Mouse (Mus musculus): ENCODE measurements at regions not wholly inside any gene's neighbourhood (a gene's known extent, or its start where the extent isn't known, plus 50 kb on each side); places are given as distances from the start of the nearest gene placed in this dataset.
A peak's percentile ranks its signal among the peaks of the same experiment; 100 is the strongest.

DNA sequence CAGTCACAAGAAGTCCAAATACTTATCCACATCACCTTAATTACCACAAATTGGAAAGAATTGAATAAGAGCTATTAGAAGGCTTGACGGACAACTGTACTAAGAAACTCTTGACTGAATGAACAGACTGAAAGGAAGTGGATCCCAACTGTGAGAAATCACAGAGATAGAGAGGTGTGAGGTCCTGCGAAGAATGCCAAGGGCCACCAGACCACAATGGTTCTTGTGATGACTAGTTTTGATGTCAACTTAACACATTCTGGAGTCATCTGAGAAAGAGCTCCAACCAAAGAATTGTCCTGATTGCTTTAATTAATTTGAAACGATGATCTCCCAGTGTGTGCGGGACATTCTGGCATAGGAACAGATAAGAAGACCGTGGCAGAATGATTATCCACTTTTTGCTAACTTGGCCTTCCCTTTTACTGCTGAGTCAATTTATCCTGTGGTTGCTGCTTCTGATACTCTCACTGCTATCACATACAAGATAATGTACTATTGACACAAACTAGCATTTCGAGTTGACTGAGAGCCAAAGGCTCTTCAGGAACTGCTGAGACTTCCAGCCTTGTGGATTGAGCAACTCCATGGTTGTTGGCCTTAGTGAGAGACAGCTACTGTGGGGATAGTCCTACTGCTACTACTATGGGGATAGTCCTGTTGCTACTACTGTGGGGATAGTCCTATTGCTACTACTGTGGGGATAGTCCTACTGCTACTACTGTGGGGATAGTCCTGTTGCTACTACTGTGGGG lies 268.5 kb downstream of the Olfr1505 start:
- DNase-seq = no peak
- intact Hi-C loops (cut with DNase I) = no loop called here

- intact Hi-C loops (cut with DNase I) = no loop called here
Measured at GRCm38 (mm10) chr19:14191820-14192219, 278.5 kb downstream of the Olfr1505 start.

GRCm38 (mm10) chr19:14197864-14198263 lies 284.5 kb downstream of the Olfr1505 start:
- DNase-seq = no peak
- intact Hi-C loops (cut with DNase I) = no loop called here

More at GRCm38 (mm10) chr19:14191820-14192219, 278.5 kb downstream of the Olfr1505 start:
- DNase-seq = no peak

- intact Hi-C loops (cut with DNase I) = loop anchor here (5.0 kb wide), 2 partner anchors 78 to 93 kb away; no protein-coding TSS in a partner anchor
- DNase-seq = no peak
Measured at GRCm38 (mm10) chr19:14220507-14220909, 307.2 kb downstream of the Olfr1505 start.

GRCm38 (mm10) chr19:14225061-14225696 lies 311.8 kb downstream of the Olfr1505 start:
- DNase-seq = peak in 1 of 2 experiments; percentile 42
- intact Hi-C loops (cut with DNase I) = loop anchor here (2.0 kb wide), 1 partner anchor 16 kb away; no protein-coding TSS in a partner anchor

GRCm38 (mm10) chr19:14225787-14226186 lies 312.5 kb downstream of the Olfr1505 start:
- peak in 1 of 2 experiments; percentile 17 for DNase-seq
- intact Hi-C loops (cut with DNase I) = loop anchor here (2.0 kb wide), 1 partner anchor 15 kb away; no protein-coding TSS in a partner anchor

DNA sequence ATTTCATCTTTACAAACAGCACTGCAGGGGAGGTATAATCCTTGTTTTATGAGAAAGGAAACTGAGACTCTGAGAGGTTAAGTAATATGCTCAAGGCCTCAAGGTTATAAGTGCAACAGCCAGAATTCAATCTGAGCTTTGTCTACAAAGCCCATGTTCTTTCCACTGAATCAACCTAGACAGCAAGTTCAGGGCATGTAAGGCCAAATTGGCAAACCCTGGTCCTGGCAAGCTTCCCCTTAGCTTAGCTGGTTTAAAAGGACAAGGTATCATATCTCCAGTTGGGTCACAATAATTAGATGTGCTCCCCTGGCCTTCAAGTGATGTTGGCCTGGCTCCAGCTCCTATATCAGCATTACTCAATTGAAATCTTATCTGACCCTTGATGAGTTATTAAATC lies 313.2 kb downstream of the Olfr1505 start:
- peak; percentile 65 to 75 for DNase-seq
- intact Hi-C loops (cut with DNase I) = no loop called here

DNA sequence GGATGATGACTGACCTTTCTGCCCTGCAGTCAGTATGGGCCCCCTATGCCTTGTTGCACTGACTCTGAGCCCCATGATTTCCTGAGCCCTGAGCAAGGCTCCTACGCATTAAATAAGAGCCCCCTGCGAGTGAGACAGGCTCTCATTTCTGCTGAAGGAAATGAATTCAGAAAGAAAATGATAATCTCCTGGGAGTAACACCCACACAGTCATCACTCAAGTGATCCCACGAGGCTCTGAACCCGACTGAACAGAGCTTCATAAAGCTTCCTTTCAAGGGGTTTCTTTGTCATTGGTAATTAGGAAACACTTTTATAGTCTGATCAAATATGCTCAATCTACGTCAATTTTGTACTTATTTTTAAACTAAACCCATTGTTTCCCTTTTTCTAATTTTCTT lies 330.2 kb downstream of the Olfr1505 start:
- DNase-seq = no peak
- intact Hi-C loops (cut with DNase I) = no loop called here

DNA sequence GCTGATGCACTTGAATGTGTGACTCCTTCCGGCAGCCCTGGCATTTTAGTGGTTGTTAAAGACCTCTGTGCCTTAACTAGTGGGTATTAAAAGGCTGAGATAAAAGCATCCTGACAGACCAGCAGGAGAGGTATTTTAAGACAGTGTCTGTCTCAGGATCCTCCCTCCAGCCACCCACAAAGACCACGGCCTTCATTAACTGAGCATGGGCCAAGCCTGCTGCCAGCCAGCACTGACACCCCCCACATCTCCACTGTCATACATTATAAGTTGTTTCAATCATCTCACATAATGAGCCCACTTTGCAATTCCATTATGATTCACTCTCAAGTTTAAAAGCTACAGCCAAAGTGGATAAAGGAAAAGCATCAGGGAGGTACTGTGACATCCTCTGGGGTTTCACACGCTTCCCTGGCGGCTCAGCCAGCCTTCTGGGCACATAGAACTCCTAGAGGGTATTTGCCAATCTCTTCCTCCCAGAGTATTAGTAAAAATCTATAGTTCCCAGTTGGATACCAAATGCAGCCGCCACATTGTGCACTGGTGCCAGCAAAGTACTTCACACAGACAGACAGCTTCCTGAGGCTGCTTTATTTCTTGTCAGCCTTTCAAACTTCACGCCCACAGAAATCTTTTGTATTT lies 333.8 kb downstream of the Olfr1505 start:
- intact Hi-C loops (cut with DNase I) = no loop called here
- DNase-seq = no peak

- intact Hi-C loops (cut with DNase I) = no loop called here
- DNase-seq = no peak
Measured at GRCm38 (mm10) chr19:14247979-14248378, 334.6 kb downstream of the Olfr1505 start.

- DNase-seq = no peak
Measured at GRCm38 (mm10) chr19:14258621-14259051, 339.2 kb downstream of the Tle4 start.

GRCm38 (mm10) chr19:14259223-14259622 lies 338.6 kb downstream of the Tle4 start:
- intact Hi-C loops (cut with DNase I) = no loop called here
- no peak for DNase-seq

More at GRCm38 (mm10) chr19:14258621-14259051, 339.2 kb downstream of the Tle4 start:
- intact Hi-C loops (cut with DNase I) = no loop called here

DNA sequence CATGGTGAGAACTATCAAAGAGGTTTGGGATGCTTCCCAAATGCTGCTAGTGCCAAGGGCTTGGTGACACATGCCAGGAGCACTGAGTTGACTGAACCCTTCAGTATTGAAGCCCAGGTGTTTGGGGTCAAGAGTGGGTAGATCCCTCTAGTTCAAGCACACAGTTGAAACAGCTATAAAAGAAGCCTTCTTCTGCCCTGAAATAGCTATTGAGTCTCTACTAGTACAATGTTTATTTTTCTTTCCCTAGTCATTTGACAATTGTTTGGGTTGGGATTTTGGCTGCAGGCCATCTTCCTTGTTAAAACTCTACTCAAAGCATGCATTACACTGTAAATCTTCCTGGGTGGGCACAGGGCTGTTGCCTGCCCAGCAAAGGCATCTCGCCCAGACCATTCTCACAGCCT lies 308.5 kb downstream of the Tle4 start:
- no peak for DNase-seq
- intact Hi-C loops (cut with DNase I) = no loop called here

DNA sequence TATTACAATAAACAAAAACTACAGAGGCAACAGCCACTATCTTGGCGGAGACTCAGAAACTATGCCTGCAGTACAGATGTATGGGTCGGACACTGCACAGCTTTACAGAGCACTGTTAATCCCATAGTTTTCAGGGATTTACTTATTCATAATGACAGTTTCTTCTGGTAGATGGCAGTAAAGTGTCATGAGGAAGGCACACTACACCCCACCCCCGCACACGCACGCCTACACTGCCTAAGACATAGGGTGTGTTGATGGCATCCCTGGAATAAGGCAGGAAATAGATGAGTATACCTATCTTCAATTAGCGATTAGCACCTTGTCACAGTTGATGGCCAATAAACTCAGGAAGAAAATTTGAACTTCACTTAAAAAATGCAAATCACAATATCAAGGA lies 306.9 kb downstream of the Tle4 start:
- intact Hi-C loops (cut with DNase I) = no loop called here
- DNase-seq = no peak

- intact Hi-C loops (cut with DNase I) = no loop called here
- no peak for DNase-seq
Measured at GRCm38 (mm10) chr19:14293172-14293571, 304.7 kb downstream of the Tle4 start.

DNA sequence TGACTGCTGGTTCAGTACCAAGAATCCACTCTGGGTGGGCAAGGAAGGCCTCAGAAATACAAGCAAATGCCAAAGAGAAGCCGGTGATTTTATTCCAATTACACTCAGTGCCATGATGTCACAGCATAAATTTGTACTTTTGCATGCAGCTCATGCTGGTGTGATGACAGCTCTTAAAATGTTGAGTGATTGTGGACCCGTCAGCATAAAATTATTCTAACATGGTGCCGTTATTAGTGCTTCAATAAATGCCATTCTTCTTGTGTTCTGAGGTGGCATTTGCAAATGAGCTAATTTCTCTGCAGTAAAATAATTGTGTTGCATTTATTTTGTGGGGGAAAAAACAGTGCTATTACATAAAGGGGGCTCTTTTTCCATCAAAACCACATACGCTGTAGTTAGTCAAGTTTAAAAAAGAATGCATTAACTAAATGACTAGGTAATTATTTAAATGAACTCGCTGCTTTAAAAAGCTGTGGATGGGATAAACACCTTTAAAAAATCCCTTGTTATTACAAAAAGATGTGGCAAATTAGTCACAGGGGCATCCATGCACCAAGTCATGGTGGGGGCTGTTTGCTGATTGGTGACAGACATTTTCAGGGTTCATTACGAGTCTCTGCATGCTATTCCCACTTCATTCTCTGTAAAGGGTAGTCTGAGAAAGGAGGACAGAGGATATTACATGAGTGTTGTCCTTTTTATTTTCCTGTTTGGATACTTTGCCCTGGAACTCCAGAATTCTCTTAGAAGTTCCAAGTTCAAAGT lies 296.5 kb downstream of the Tle4 start:
- no peak for DNase-seq
- intact Hi-C loops (cut with DNase I) = no loop called here

GRCm38 (mm10) chr19:14314301-14314700 lies 283.6 kb downstream of the Tle4 start:
- DNase-seq = no peak
- intact Hi-C loops (cut with DNase I) = no loop called here

- DNase-seq = no peak
- intact Hi-C loops (cut with DNase I) = no loop called here
Measured at GRCm38 (mm10) chr19:14319677-14320191, 278.1 kb downstream of the Tle4 start.

DNA sequence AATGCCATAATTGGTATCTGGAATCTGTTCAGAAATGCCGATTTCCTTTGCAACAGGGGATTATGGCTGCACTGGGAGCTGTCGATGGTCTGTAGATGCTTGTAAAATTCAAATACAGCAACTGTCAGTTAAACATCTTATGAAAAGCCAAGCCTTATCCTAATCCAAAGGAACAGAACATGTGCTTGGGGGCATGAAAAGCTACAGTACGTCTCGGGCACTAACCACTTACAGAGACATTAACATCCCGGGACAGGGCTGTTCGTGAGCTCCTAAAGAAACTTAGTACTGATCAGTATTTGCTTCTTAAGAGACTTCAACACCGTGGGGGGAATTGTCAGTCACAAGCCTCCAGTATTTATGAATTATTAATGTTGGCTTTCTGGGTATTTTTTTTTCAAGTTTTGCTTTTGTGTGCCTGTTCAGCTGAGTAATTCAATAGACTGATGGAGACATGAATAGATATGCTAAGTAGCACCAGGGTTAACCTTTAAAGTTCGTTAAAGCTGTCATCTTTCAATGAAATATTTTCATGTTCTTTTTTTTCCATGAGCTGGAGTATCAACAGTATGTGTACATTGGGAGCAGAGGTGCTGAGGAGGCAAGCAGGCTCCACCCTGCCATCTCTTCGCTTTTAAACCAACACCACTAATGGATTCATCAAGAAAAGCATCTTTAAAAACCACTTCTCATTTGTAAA lies 272.3 kb downstream of the Tle4 start:
- DNase-seq = no peak
- intact Hi-C loops (cut with DNase I) = no loop called here
